ENCODE assay signal across 24 mouse cellular contexts in the genomic region with DNA sequence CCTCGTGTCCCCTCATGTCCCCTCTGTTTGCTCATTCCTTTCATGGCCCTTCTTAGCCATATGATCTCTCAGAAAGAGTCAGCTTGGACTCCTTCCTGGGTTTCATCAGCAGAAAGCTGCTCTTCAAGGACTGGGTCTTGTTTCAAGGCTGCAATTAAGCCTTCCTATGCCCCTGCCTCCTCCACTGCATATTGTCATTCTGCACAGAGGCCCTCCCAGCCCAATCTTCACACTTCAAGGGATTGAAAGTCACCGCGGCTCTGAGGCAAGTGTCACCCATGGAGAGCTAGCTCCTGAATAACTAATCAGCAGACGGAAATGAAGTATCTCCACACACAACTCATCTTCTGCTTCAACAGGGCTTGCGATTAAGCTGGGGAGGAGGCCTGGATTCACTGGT. TPM values are rescaled to one million over a fixed set of nuclear protein-coding genes. Genes with fewer than 3 reads are reported as not detected.
DNase-seq lines count a peak whose midpoint lies in the region; ATAC-seq and TF ChIP-seq lines count a peak whose summit lies in the region.
"Had no signal": no experiment of that assay in that cellular context is flagged by ENCODE, and none has a peak within 500 bp of the region (broad histone marks: within the 10 kb centered on the region; RNA-seq: fewer than 3 reads in every experiment).

No protein-coding gene starts in this region.

- no peak for TF ChIP-seq EP300 in heart, adult 2 months (IDR thresholded peaks at IDR 0.05; ENCODE audit: insufficient read depth, low read depth, low read length)

- H3K79me2 ChIP-seq in heart, adult 2 months (replicated peaks; ENCODE audit: control insufficient read depth, insufficient read depth, low read length), result no peaks in the 10 kb centered on the region

- DNase-seq in kidney, postnatal 10 days, result no peak
- peak; percentile 59 for DNase-seq in kidney, postnatal 0 days (ENCODE audit: low spot score)
- no peak for DNase-seq in kidney, adult 11 months
- peak; percentile 30 for DNase-seq in skeletal muscle tissue, adult 2 months (ENCODE audit: low read depth, low spot score)
- DNase-seq in heart, adult 2 months, result no peak
- DNase-seq: adrenal gland, adult 8-10 months; adrenal gland, postnatal 36 days; cerebellum, adult 18-20 months; cerebellum, adult 9-10 months; cerebellum, postnatal 14 days; gastrocnemius, postnatal 14 days; heart, adult 11 months; heart, postnatal 10 days; heart, postnatal 36 days had no signal

- intact Hi-C loops in heart, adult 2 months (cut with DNase I), result no loop called here

- WGBS in kidney, embryonic 14.5 days, result 22% methylated on average over 5 of the region's 5 CpGs
- 23% methylated on average over 5 of the region's 5 CpGs for WGBS in kidney, postnatal 0 days
- WGBS in heart, adult 2 months, result 43% methylated on average over 5 of the region's 5 CpGs

- H3K27ac ChIP-seq in kidney, embryonic 14.5 days (ENCODE audit: low read depth, low read length), result no peak overlapping the region
- H3K27ac ChIP-seq in kidney, postnatal 0 days, result no peak overlapping the region
- no peak overlapping the region for H3K27ac ChIP-seq in heart, adult 2 months
- H3K27ac ChIP-seq: forebrain, embryonic 10.5 days; forebrain, embryonic 13.5 days; heart, embryonic 15.5 days; hindbrain, embryonic 10.5 days; hindbrain, embryonic 13.5 days had no signal

- H3K4me3 ChIP-seq in kidney, embryonic 14.5 days (ENCODE audit: low read length), result no peak overlapping the region
- H3K4me3 ChIP-seq in kidney, postnatal 0 days (replicated peaks; ENCODE audit: low read depth, low read length), result no peak overlapping the region
- H3K4me3 ChIP-seq in heart, adult 2 months, result no peak overlapping the region
- H3K4me3 ChIP-seq: forebrain, embryonic 10.5 days; forebrain, embryonic 13.5 days; heart, embryonic 12.5 days; heart, embryonic 15.5 days; hindbrain, embryonic 10.5 days; hindbrain, embryonic 13.5 days had no signal

- no peak overlapping the region for H3K9ac ChIP-seq in kidney, embryonic 14.5 days (ENCODE audit: low read depth, low read length)
- no peak overlapping the region for H3K9ac ChIP-seq in kidney, postnatal 0 days (ENCODE audit: low read depth, low read length)
- no peak overlapping the region for H3K9ac ChIP-seq in heart, adult 2 months (ENCODE audit: low read depth, low read length)
- H3K9ac ChIP-seq: forebrain, embryonic 13.5 days; heart, embryonic 12.5 days; heart, embryonic 15.5 days; hindbrain, embryonic 13.5 days had no signal

- TF ChIP-seq CTCF in kidney, postnatal 0 days (IDR thresholded peaks at IDR 0.05; ENCODE audit: low read depth), result no peak
- TF ChIP-seq CTCF in heart, adult 2 months (IDR thresholded peaks at IDR 0.05), result no peak

- H3K9me3 ChIP-seq in kidney, embryonic 14.5 days (ENCODE audit: control insufficient read depth, low read length), result no peaks in the 10 kb centered on the region
- H3K9me3 ChIP-seq in kidney, postnatal 0 days (replicated peaks; ENCODE audit: low read length), result no peaks in the 10 kb centered on the region
- H3K9me3 ChIP-seq: forebrain, embryonic 10.5 days; forebrain, embryonic 13.5 days; heart, embryonic 12.5 days; heart, embryonic 15.5 days; hindbrain, embryonic 10.5 days; hindbrain, embryonic 13.5 days had no signal

- no peak for TF ChIP-seq POLR2A in heart, adult 2 months (IDR thresholded peaks at IDR 0.05; ENCODE audit: insufficient read depth, low read depth, low read length)

- H3K27me3 ChIP-seq in kidney, embryonic 14.5 days (ENCODE audit: control insufficient read depth, insufficient read depth, low read length), result no peaks in the 10 kb centered on the region
- H3K27me3 ChIP-seq in kidney, postnatal 0 days (ENCODE audit: insufficient read depth, low read length), result no peaks in the 10 kb centered on the region
- peaks cover 1% of the 10 kb centered on the region; the same call in 1 of the 2 replicates for H3K27me3 ChIP-seq in heart, adult 2 months (ENCODE audit: control insufficient read depth, insufficient read depth, low read length)
- H3K27me3 ChIP-seq: forebrain, embryonic 13.5 days; heart, embryonic 12.5 days; heart, embryonic 15.5 days; hindbrain, embryonic 13.5 days had no signal

- no peaks in the 10 kb centered on the region for H3K36me3 ChIP-seq in kidney, embryonic 14.5 days (ENCODE audit: control insufficient read depth, insufficient read depth, low read length)
- no peaks in the 10 kb centered on the region for H3K36me3 ChIP-seq in kidney, postnatal 0 days (ENCODE audit: insufficient read depth, low read length)
- H3K36me3 ChIP-seq in heart, adult 2 months (ENCODE audit: control insufficient read depth, insufficient read depth, low read length), result no peaks in the 10 kb centered on the region
- H3K36me3 ChIP-seq: forebrain, embryonic 10.5 days; heart, embryonic 12.5 days; heart, embryonic 15.5 days; hindbrain, embryonic 10.5 days; hindbrain, embryonic 13.5 days had no signal

- H3K4me2 ChIP-seq in kidney, embryonic 14.5 days (replicated peaks; ENCODE audit: low read depth, low read length), result no peak overlapping the region
- H3K4me2 ChIP-seq in kidney, postnatal 0 days (ENCODE audit: low read length), result no peak overlapping the region
- H3K4me2 ChIP-seq: forebrain, embryonic 13.5 days; heart, embryonic 15.5 days; hindbrain, embryonic 13.5 days had no signal

- peak; percentile 37; the same call in 1 of the 2 replicates for ATAC-seq in kidney, embryonic 14.5 days (ENCODE audit: low FRiP score, low TSS enrichment)
- ATAC-seq in kidney, postnatal 0 days (replicated peaks; ENCODE audit: low FRiP score, low read depth), result no peak
- ATAC-seq: activated CD4-positive, CD25-positive, alpha-beta regulatory T cell, adult 4 months; forebrain, embryonic 13.5 days; forebrain, embryonic 16.5 days; hindbrain, embryonic 16.5 days had no signal

- no peaks in the 10 kb centered on the region for H3K4me1 ChIP-seq in kidney, embryonic 14.5 days (ENCODE audit: control insufficient read depth, insufficient read depth, low read length)
- H3K4me1 ChIP-seq in kidney, postnatal 0 days (replicated peaks; ENCODE audit: insufficient read depth, low read length), result no peaks in the 10 kb centered on the region
- H3K4me1 ChIP-seq in heart, adult 2 months (ENCODE audit: control insufficient read depth, insufficient read depth, low read length), result no peaks in the 10 kb centered on the region
- H3K4me1 ChIP-seq: forebrain, embryonic 13.5 days; hindbrain, embryonic 13.5 days had no signal

RNA-seq across cellular contexts. Expression of gene Lrrc38, which starts 15.4 kb away (rescaled TPM):
- polyA plus RNA-seq in kidney, embryonic 14.5 days (2014; fragmentation: Nextera tagmentation; extraction: Ambion mirVana), result not detected in 2 replicates
- 0.09 and 0.15 TPM in 2 replicates for polyA plus RNA-seq in kidney, postnatal 0 days (2015; fragmentation: Nextera tagmentation; extraction: Ambion mirVana)
- not detected for total RNA-seq in heart, adult 2 months (2021)
- 0.47 and 1.8 TPM in 2 replicates for polyA plus RNA-seq in heart, adult 2 months (2012; rRNA removed)
- polyA plus RNA-seq: activated CD4-positive, CD25-positive, alpha-beta regulatory T cell, adult 4 months; forebrain, embryonic 10.5 days; forebrain, embryonic 13.5 days; heart, embryonic 12.5 days had no signal

RNA-seq across cellular contexts. Expression of gene Pdpn, which starts 34.8 kb away (rescaled TPM):
- 47.4 and 48.7 TPM in 2 replicates for polyA plus RNA-seq in kidney, embryonic 14.5 days (2014; fragmentation: Nextera tagmentation; extraction: Ambion mirVana)
- 49.4 and 49.9 TPM in 2 replicates for polyA plus RNA-seq in kidney, postnatal 0 days (2015; fragmentation: Nextera tagmentation; extraction: Ambion mirVana)
- total RNA-seq in heart, adult 2 months (2021), result 1 to 10 TPM; 5.8 TPM
- 2.7 and 5.0 TPM in 2 replicates for polyA plus RNA-seq in heart, adult 2 months (2012; rRNA removed)

Comparison
In these comparisons a context has a peak if more than half of its experiments do, and no peak if none do; other contexts are left out.
1. DNase-seq: peak in kidney, postnatal 0 days (single experiment) and skeletal muscle tissue, adult 2 months (single experiment); none in kidney, postnatal 10 days (single experiment), kidney, adult 11 months (single experiment) and heart, adult 2 months (0 of 2).